ENCODE assay signal across 7 mouse cellular contexts in the genomic region with DNA sequence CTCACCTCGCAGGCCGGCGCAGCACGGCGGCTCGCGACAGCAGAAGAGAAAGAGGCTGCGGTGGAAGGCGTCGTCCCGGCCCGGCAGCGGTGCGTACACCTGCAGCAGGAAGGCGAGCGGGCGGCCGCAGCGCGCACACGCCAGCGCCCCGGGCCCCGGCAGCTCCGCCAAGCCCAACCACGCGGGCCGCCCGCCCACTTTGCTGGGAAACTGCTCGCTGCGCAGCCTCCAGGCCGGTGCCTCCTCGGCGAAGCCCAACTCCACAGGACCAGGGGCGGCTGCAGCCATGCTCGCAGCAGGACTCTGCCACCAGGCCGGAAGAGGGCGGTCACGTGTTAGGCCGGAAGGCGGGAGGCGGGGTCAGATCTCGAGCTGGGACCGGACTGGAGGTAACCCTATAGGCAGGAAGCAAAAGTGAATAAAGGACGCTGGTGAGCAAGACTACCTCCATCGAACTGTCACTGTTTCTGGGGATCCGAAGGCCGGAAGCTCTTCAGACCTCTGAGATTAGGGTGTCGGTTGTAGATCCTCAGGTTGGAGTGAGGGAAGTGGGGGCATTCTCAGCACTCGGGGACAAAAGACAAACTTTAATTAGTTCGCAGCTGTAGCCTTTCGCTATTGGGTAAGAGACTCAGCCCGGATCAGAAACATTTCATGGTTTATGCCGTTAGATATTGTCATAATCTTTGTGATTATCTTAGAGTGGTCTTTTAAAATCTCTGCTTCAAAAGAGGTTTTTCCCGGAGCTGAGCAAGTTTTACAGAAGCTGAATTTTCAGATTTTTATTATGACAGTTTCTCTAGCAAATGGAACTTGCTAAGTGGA. TPM values are rescaled to one million over a fixed set of nuclear protein-coding genes. Genes with fewer than 3 reads are reported as not detected.
A peak's percentile ranks its signal among the peaks of the same experiment; 100 is the strongest.
DNase-seq lines count a peak whose midpoint lies in the region; ATAC-seq lines count a peak whose summit lies in the region.

Gene Pdcd2, minus strand, starts transcription at position 316 of the 825 bp plus-strand sequence.

- no peaks in the 10 kb centered on the region for H3K27me3 ChIP-seq in intestine, embryonic 16.5 days (replicated peaks; ENCODE audit: control insufficient read depth, insufficient read depth, low read length)
- H3K27me3 ChIP-seq in midbrain, embryonic 11.5 days (ENCODE audit: control insufficient read depth, insufficient read depth, low read length) = no peaks in the 10 kb centered on the region

- H3K4me2 ChIP-seq in intestine, embryonic 16.5 days (ENCODE audit: low read depth, low read length) = peak within 1 kb of the TSS; percentile 75
- H3K4me2 ChIP-seq in midbrain, embryonic 11.5 days = peak within 1 kb of the TSS; percentile 61

- peak within 1 kb of the TSS; percentile 87 for H3K9ac ChIP-seq in intestine, embryonic 16.5 days (ENCODE audit: low read depth, low read length)
- H3K9ac ChIP-seq in midbrain, embryonic 11.5 days (ENCODE audit: low read length) = peak within 1 kb of the TSS; percentile 86

- H3K27ac ChIP-seq in intestine, embryonic 16.5 days (ENCODE audit: low read length) = peak within 1 kb of the TSS; percentile 92
- peak within 1 kb of the TSS; percentile 55; the same call in 1 of the 2 replicates for H3K27ac ChIP-seq in midbrain, embryonic 11.5 days (ENCODE audit: low read depth, low read length)

- H3K4me1 ChIP-seq in intestine, embryonic 16.5 days (ENCODE audit: control insufficient read depth, insufficient read depth, low read length) = peaks cover 9% of the 10 kb centered on the region
- H3K4me1 ChIP-seq in midbrain, embryonic 11.5 days (ENCODE audit: control insufficient read depth, insufficient read depth, low read length) = peaks cover 5% of the 10 kb centered on the region; the same call in 1 of the 2 replicates

- ATAC-seq in intestine, embryonic 16.5 days = peak; percentile 100
- ATAC-seq in midbrain, embryonic 11.5 days (ENCODE audit: low FRiP score) = peak; percentile 99

- peak within 1 kb of the TSS; percentile 92 for H3K4me3 ChIP-seq in intestine, embryonic 16.5 days (ENCODE audit: low read length)
- peak within 1 kb of the TSS; percentile 78 for H3K4me3 ChIP-seq in midbrain, embryonic 11.5 days (ENCODE audit: low read depth, low read length)

- peaks cover 4% of the 10 kb centered on the region; the same call in 1 of the 2 replicates for H3K36me3 ChIP-seq in intestine, embryonic 16.5 days (ENCODE audit: control insufficient read depth, insufficient read depth, low read length)
- H3K36me3 ChIP-seq in midbrain, embryonic 11.5 days (ENCODE audit: control insufficient read depth, insufficient read depth, low read length) = peaks cover 2% of the 10 kb centered on the region; the same call in 1 of the 2 replicates

- intact Hi-C loops in left cerebral cortex, postnatal 36 days (cut with DNase I) = loop anchor here (5.0 kb wide), 1 partner anchor 35 kb away; the partner anchor contains the start of gene Prdm9

- DNase-seq in adrenal gland, adult 8-10 months = peak; percentile 95
- DNase-seq in embryo, embryonic 9.5 days (ENCODE audit: extremely low spot score) = peak; percentile 95
- DNase-seq in gastrocnemius, postnatal 4 days (ENCODE audit: low spot score in 2 of 2) = peak; percentile 90 to 96
- peak; percentile 91 for DNase-seq in left cerebral cortex, postnatal 36 days (ENCODE audit: low spot score in 2 of 2)
- peak; percentile 98 for DNase-seq in midbrain, embryonic 11.5 days (ENCODE audit: low spot score, missing footprints)
- peak; percentile 91 for DNase-seq in skeletal muscle tissue, adult 2 months (ENCODE audit: low read depth, low spot score)

- no peaks in the 10 kb centered on the region for H3K9me3 ChIP-seq in intestine, embryonic 16.5 days (ENCODE audit: control insufficient read depth, low read length)
- H3K9me3 ChIP-seq in midbrain, embryonic 11.5 days (ENCODE audit: control insufficient read depth, low read length) = no peaks in the 10 kb centered on the region

- under 1% methylated on average over 53 of the region's 55 CpGs for WGBS in intestine, embryonic 16.5 days
- 2% methylated on average over 52 of the region's 55 CpGs for WGBS in midbrain, embryonic 11.5 days

RNA-seq across cellular contexts. Expression of gene Pdcd2, which starts in this region (rescaled TPM):
- 10 to 100 TPM; 34.2 to 42.4 (median 38.9) TPM for total RNA-seq in adrenal gland, adult 8-10 months (2022)
- 10 to 100 TPM; 18.5 to 25.8 TPM for total RNA-seq in gastrocnemius, postnatal 4 days (2021)
- polyA plus RNA-seq in intestine, embryonic 16.5 days (2015; fragmentation: Nextera tagmentation; extraction: Ambion mirVana) = 48.1 and 48.9 TPM in 2 replicates
- total RNA-seq in left cerebral cortex, postnatal 36 days (2021) = 10 to 100 TPM; 14.2 to 19.3 TPM
- 65.8 and 71.9 TPM in 2 replicates for polyA plus RNA-seq in midbrain, embryonic 11.5 days (2014; fragmentation: Nextera tagmentation; extraction: Ambion mirVana)

Comparison
In these comparisons a context has a peak if more than half of its experiments do, and no peak if none do; other contexts are left out.
1. Peak in every context shown above with its lines: DNase-seq, ATAC-seq, H3K4me3 ChIP-seq and H3K27ac ChIP-seq.